Mouse (Mus musculus) layer of hippocampus, postnatal 14 days (tissue): ENCODE results near the gene Abca13. TPM values are rescaled to one million over a fixed set of nuclear protein-coding genes. Genes with fewer than 3 reads are reported as not detected.

Experiments
- DNase-seq, 2 experiments: peaks; one replicate each; pipeline ENCODE4 v3.0.0; 2021 to 2022; ENCODE audit warnings: low spot score in 2 of 2, mixed read lengths in 1 of 2
- total RNA-seq, 2 experiments: library from RNA; stranded (reverse); gene quantifications; 2 replicates each; pipeline ENCODE4 v1.2.3; 2021

The Abca13 gene
- total RNA-seq, 2 experiments from 2014 or later = 0.07 to 0.09 TPM

GRCm38 (mm10) chr11:9647991-9648390 lies 456.2 kb downstream of the Abca13 start:
- no peak for DNase-seq

GRCm38 (mm10) chr11:9666648-9667255 lies 475.0 kb downstream of the Abca13 start:
- no peak for DNase-seq

GRCm38 (mm10) chr11:9669430-9669829 lies 477.7 kb downstream of the Abca13 start:
- no peak for DNase-seq

- no peak for DNase-seq
Observed at GRCm38 (mm10) chr11:9684952-9685351, 493.2 kb downstream of the Abca13 start.

GRCm38 (mm10) chr11:9705190-9705589 lies 513.4 kb downstream of the Abca13 start:
- no peak for DNase-seq

GRCm38 (mm10) chr11:9727810-9728490 lies 536.2 kb downstream of the Abca13 start:
- DNase-seq = no peak

GRCm38 (mm10) chr11:9731300-9731699 lies 539.6 kb downstream of the Abca13 start:
- no peak for DNase-seq

Other genes with a start within 250 kb of the Abca13 start
- gene Pkd1l1, start 218.7 kb upstream of the Abca13 start, total RNA-seq = under 1 TPM; 0.16 to 0.24 TPM
- gene Hus1, start 180.8 kb upstream of the Abca13 start, total RNA-seq = 10 to 100 TPM; 11.4 to 12.7 TPM
- gene Gm11992, start 143.3 kb upstream of the Abca13 start, total RNA-seq = 1 to 10 TPM; 1.4 to 2.0 TPM
- under 1 TPM; 0.43 to 0.55 TPM for gene Sun3, start 143.0 kb upstream of the Abca13 start, total RNA-seq
- 1 to 10 TPM; 1.5 to 2.3 TPM for gene Upp1, start 73.8 kb upstream of the Abca13 start, total RNA-seq